Mouse (Mus musculus): ENCODE results near the gene Cdh18. TPM values are rescaled to one million over a fixed set of nuclear protein-coding genes. Genes with fewer than 3 reads are reported as not detected.
"Not testable (repeated sequence)": the region's sequence is repeated elsewhere in the genome, so short reads cannot be mapped to it uniquely, and the experiment has no call there.

The Cdh18 gene
- total RNA-seq, 2 experiments from 2014 or later: 6.5 to 8.7 TPM

DNA sequence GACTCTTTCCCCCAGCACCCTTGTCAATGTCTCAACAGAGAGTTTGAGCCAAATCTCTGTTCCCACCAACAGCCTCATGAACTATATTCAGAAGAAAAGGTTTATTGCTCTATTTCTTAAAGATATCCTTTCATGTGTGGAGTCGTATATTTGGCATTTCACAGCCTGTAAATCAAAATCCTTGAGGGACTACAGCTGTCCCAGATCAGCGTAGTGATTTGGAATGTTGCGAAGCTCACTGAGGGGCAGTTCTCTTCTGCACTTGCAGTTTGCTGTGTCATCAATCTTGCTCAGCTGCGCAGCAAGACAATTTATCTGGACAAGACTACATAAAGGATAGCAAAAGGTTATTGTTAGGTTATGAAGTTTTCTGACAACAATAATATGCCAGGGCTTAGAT is 385.5 kb downstream of the Cdh18 start:
- DNase-seq (ENCODE audit: low spot score in 2 of 2): no peak

DNA sequence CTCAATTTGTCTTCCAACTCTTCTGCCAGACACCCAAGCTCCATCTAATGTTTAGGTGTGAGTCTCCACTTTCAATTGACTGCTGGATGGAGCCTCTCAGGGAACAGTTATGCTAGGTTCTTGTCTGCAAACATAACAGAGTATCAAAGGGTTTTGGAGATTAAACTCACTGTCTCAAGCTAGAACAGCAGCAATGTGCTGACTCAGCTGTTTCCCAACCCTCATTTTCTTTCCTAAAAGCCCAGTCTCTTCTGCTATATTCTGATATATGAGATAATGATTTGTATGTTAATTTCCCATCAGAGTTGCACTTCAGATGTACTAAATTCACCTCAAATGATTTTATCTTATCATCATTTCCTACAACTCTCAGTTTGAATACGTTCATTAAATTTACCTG is 398.4 kb downstream of the Cdh18 start:
- DNase-seq (ENCODE audit: low spot score in 2 of 2): no peak

- DNase-seq (ENCODE audit: low spot score in 2 of 2): no peak
Measured at GRCm38 (mm10) chr15:22969424-22969823, 420.6 kb downstream of the Cdh18 start.

- DNase-seq (ENCODE audit: low spot score in 2 of 2): no peak
Measured at GRCm38 (mm10) chr15:22980136-22980535, 431.3 kb downstream of the Cdh18 start.

DNA sequence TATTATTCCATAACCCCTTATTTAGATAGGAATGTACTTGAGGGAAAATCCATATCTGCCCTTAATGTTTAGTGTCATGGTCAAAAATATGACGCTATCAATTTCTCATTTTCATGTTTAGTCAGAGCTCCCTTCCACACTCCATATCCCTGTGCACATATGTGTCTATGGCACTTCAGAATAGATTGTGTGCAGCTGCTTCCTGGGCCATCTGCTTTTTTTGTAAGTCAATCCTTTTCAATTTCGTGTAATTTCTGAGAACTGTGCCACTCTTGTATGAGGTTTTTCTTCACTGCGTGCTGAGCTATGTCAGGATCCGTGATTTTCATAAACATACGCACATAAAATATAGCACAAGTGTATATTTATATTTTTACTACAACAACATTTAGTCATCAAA is 435.8 kb downstream of the Cdh18 start:
- DNase-seq (ENCODE audit: low spot score in 2 of 2): peak in 1 of 2 experiments; percentile 48

DNA sequence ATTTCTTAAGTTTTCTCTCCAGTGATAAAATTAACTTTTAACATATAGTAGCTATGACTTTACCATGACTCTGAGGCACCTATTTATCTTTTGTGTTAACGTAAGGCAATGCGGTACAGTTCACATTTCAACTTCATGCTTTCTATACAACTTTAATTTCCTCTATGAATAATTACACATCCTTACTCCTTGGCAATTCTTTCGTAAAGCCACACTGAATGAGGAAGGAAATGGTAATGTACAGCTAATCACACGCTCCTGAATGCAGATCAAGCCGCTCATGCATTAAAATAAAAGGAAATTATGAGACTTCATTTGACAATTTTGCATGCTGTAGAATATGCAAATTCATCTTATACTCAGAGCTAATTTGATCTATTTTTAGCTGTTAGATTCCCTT is 467.9 kb downstream of the Cdh18 start:
- DNase-seq (ENCODE audit: low spot score in 2 of 2): no peak

GRCm38 (mm10) chr15:23021151-23021550 is 472.3 kb downstream of the Cdh18 start:
- no peak for DNase-seq (ENCODE audit: low spot score in 2 of 2)

- no peak for DNase-seq (ENCODE audit: low spot score in 2 of 2)
Measured at GRCm38 (mm10) chr15:23022635-23023034, 473.8 kb downstream of the Cdh18 start.

- peak in 1 of 2 experiments; percentile 1 for DNase-seq (ENCODE audit: low spot score in 2 of 2)
Measured at GRCm38 (mm10) chr15:23035551-23036207, 486.9 kb downstream of the Cdh18 start.

GRCm38 (mm10) chr15:23036208-23037065 is 487.6 kb downstream of the Cdh18 start:
- DNase-seq (ENCODE audit: low spot score in 2 of 2): peak; percentile 62 to 74

GRCm38 (mm10) chr15:23037561-23037960 is 488.7 kb downstream of the Cdh18 start:
- no peak for DNase-seq (ENCODE audit: low spot score in 2 of 2)

- no peak for DNase-seq (ENCODE audit: low spot score in 2 of 2)
Measured at GRCm38 (mm10) chr15:23046127-23046785, 497.4 kb downstream of the Cdh18 start.

DNA sequence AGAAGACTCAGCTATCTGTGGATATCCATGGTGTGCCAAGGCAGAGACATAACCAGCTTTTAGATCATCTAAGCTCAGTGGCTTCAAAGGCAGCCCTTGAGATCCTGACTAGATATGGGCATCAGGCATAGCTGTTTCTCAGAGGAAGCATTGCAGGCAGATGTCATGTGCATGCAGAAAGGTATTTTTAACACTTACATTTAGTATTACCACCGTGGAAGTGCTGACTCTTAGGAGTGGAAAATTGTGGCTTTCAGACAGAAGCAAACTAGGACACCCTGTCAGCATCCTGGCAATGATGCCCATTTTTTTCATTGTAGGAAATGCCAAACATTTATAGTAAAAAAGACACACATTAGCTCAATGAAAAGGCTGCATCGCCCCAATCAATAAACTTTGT is 503.2 kb downstream of the Cdh18 start:
- DNase-seq (ENCODE audit: low spot score in 2 of 2): no peak

- not testable (repeated sequence) for DNase-seq (ENCODE audit: low spot score in 2 of 2)
Measured at GRCm38 (mm10) chr15:23085326-23085725, 536.5 kb downstream of the Cdh18 start.

- DNase-seq (ENCODE audit: low spot score in 2 of 2): no peak
Measured at GRCm38 (mm10) chr15:23087535-23087934, 538.7 kb downstream of the Cdh18 start.

- DNase-seq (ENCODE audit: low spot score in 2 of 2): no peak
Measured at GRCm38 (mm10) chr15:23096601-23097000, 547.8 kb downstream of the Cdh18 start.

- DNase-seq (ENCODE audit: low spot score in 2 of 2): no peak
Measured at GRCm38 (mm10) chr15:23104668-23105380, 556.0 kb downstream of the Cdh18 start.

GRCm38 (mm10) chr15:23134950-23135715 is 586.3 kb downstream of the Cdh18 start:
- DNase-seq (ENCODE audit: low spot score in 2 of 2): no peak

GRCm38 (mm10) chr15:23136971-23137370 is 588.1 kb downstream of the Cdh18 start:
- DNase-seq (ENCODE audit: low spot score in 2 of 2): no peak

GRCm38 (mm10) chr15:23142907-23143306 is 594.1 kb downstream of the Cdh18 start:
- not testable (repeated sequence) for DNase-seq (ENCODE audit: low spot score in 2 of 2)

Measured in layer of hippocampus, postnatal 14 days (tissue).